Mouse (Mus musculus): ENCODE results near the gene Adrm1. TPM values are rescaled to one million over a fixed set of nuclear protein-coding genes. Genes with fewer than 3 reads are reported as not detected.

Gene Adrm1
- polyA plus RNA-seq, 1 experiment, result 92.1 TPM

DNA sequence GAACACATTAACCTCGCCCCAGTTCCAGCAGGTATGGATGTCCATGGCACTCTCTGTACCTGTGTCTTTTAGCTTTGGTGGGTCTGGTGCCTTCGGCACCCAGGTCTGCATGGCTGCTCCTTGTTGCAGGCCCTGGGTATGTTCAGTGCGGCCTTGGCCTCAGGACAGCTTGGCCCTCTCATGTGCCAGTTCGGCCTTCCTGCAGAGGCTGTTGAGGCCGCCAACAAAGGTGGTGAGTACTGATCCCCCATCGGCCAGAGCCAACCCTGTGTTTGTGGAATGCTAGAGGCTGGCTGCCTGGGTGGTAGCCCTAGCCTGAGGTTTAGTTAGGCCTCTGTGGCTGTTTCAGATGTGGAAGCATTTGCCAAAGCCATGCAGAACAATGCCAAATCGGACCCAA lies 4.4 kb downstream of the Adrm1 start:
- Histone ChIP-seq H3K4me3 (ENCODE audit: insufficient read depth, low read length) (no peak overlapping the region), H3K4me1 (ENCODE audit: control insufficient read depth, insufficient read depth, low read length) (peaks cover 11% of the 10 kb centered on the region), H3K27ac (ENCODE audit: insufficient read depth, low read length) (no peak overlapping the region)
- TF ChIP-seq CTCF (IDR thresholded peaks at IDR 0.05; ENCODE audit: extremely low read depth, insufficient read depth, low read length), result no peak
- TF ChIP-seq POLR2A (IDR thresholded peaks at IDR 0.05; ENCODE audit: extremely low read depth, insufficient read depth, low read length), result no peak

DNA sequence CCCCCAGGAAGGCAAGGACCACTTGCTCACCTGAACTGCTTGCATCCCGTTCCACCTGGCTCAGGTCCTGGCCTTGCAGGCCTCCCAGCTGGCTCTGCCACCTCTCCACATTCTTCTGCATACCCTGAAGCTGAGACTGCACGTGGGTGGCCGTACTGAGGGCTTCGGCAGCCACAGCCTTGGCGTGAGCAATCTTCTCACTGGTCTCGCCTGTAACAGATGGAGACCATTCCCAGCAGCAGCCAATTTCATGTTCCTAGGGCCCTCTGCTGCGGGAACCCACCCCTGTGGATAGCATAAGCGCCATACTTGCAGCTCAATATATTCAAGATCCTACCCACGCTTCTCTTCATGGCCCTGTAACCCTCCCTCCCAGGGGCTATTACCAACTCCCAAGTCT lies 10.3 kb downstream of the Adrm1 start:
- TF ChIP-seq POLR2A (IDR thresholded peaks at IDR 0.05; ENCODE audit: extremely low read depth, insufficient read depth, low read length) (no peak), CTCF (IDR thresholded peaks at IDR 0.05; ENCODE audit: extremely low read depth, insufficient read depth, low read length) (no peak)
- Histone ChIP-seq H3K4me1 (ENCODE audit: control insufficient read depth, insufficient read depth, low read length) (no peaks in the 10 kb centered on the region), H3K4me3 (ENCODE audit: insufficient read depth, low read length) (no peak overlapping the region), H3K27ac (ENCODE audit: insufficient read depth, low read length) (no peak overlapping the region)

DNA sequence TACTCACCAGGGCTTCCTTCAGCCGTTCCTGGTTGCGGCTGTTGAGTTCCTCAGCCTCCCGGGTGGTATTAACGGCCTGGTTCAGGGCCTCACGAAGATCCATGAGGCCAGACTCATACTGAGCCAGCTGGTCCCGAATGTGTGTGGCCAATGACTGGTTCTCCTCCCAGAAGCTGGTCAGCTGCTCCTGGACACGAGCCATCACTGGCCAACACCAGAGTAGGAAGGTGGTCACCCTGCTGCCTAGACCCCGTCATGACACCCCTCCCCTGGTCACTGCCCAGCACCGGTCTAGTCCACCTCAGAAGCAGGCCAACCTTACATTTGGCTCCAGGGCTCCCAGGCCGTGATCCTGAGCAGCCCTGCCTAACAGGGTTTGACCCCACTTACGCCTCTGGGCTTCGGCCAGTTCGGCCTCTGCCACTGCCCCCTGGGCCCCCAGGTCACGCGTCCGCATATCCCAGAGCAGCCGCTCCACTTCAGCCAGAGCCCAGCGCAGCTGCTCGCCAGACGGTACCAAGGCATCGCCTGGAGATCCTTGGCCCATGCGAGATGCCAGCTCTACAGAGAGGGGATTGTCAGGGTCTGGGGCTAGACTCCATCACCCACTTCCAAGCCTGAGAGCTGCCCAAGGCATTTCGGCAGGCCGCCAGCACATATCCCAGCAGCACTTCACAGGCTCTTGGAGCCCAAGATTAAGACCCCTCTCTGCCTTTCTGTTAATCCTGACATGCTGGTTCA lies 12.9 kb downstream of the Adrm1 start:
- no peak for TF ChIP-seq CTCF (IDR thresholded peaks at IDR 0.05; ENCODE audit: extremely low read depth, insufficient read depth, low read length)
- Histone ChIP-seq H3K27ac (ENCODE audit: insufficient read depth, low read length) (no peak overlapping the region), H3K4me3 (ENCODE audit: insufficient read depth, low read length) (no peak overlapping the region), H3K4me1 (ENCODE audit: control insufficient read depth, insufficient read depth, low read length) (peaks cover 3% of the 10 kb centered on the region; the same call in 1 of the 2 replicates)

DNA sequence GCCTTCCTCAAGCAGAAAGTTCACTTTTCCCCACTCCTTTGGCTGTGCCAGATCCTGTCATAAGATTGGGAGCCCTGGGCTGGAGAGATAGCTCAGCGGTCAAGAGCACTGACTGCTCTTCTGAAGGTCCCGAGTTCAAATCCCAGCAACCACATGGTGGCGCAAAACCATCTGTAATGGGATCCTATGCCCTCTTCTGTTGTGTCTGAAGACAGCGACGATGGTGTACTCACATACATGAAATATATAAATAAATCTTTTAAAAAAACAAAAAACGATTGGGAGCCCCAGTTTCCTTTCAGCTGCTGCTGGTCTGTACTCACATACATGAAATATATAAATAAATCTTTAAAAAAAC lies 13.4 kb downstream of the Adrm1 start:
- H3K4me1 ChIP-seq (ENCODE audit: control insufficient read depth, insufficient read depth, low read length), result peaks cover 3% of the 10 kb centered on the region; the same call in 1 of the 2 replicates
- no peak overlapping the region for H3K4me3 ChIP-seq (ENCODE audit: insufficient read depth, low read length)
- no peak overlapping the region for H3K27ac ChIP-seq (ENCODE audit: insufficient read depth, low read length)
- TF ChIP-seq POLR2A (IDR thresholded peaks at IDR 0.05; ENCODE audit: extremely low read depth, insufficient read depth, low read length) (no peak), CTCF (IDR thresholded peaks at IDR 0.05; ENCODE audit: extremely low read depth, insufficient read depth, low read length) (no peak)

DNA sequence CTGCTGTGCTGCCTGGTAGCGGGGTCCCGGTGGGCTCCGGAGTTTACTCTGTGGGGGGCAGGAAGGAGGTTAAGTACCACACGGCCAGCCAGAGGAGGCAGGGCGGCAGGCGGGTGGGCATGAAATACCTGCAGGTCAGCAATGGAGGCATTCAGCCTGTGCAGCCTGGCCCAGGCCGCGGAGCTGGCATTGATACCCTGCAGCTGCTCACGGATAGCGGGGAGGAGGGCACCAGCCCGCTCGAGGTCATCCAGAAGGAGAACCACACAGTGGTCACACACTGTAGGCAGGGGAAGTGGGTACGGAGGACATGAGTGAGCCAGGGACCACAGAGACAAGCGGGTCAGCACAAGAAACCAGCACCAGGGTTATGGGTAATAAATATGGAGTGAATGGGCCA lies 14.4 kb downstream of the Adrm1 start:
- Histone ChIP-seq H3K27ac (ENCODE audit: insufficient read depth, low read length) (no peak overlapping the region), H3K4me3 (ENCODE audit: insufficient read depth, low read length) (no peak overlapping the region), H3K4me1 (ENCODE audit: control insufficient read depth, insufficient read depth, low read length) (peaks cover 3% of the 10 kb centered on the region; the same call in 1 of the 2 replicates)
- no peak for TF ChIP-seq CTCF (IDR thresholded peaks at IDR 0.05; ENCODE audit: extremely low read depth, insufficient read depth, low read length)
- no peak for TF ChIP-seq POLR2A (IDR thresholded peaks at IDR 0.05; ENCODE audit: extremely low read depth, insufficient read depth, low read length)

DNA sequence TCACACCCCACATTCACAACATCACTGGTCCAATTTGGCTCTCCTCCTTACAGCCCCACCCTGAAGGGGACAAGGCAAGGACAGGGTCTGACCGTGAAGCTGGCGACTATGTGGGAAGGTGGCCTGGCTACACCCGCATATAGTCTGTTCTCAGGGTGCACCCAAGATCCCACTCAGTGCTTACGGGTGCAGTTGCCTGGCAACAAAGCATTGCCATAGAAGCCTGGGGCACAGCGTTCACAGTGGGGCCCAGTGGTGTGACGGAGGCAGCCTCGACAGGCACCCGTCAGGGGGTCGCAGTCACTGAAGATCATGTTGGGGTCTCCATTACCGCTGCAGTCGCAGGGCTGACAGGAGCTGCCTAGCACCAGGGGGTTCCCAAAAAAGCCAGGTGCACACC lies 16.1 kb downstream of the Adrm1 start:
- H3K4me3 ChIP-seq (ENCODE audit: insufficient read depth, low read length), result no peak overlapping the region
- H3K27ac ChIP-seq (ENCODE audit: insufficient read depth, low read length), result no peak overlapping the region
- TF ChIP-seq POLR2A (IDR thresholded peaks at IDR 0.05; ENCODE audit: extremely low read depth, insufficient read depth, low read length), result no peak; the same call in 1 of the 2 replicates
- no peak for TF ChIP-seq CTCF (IDR thresholded peaks at IDR 0.05; ENCODE audit: extremely low read depth, insufficient read depth, low read length)
- peaks cover 3% of the 10 kb centered on the region; the same call in 1 of the 2 replicates for H3K4me1 ChIP-seq (ENCODE audit: control insufficient read depth, insufficient read depth, low read length)

DNA sequence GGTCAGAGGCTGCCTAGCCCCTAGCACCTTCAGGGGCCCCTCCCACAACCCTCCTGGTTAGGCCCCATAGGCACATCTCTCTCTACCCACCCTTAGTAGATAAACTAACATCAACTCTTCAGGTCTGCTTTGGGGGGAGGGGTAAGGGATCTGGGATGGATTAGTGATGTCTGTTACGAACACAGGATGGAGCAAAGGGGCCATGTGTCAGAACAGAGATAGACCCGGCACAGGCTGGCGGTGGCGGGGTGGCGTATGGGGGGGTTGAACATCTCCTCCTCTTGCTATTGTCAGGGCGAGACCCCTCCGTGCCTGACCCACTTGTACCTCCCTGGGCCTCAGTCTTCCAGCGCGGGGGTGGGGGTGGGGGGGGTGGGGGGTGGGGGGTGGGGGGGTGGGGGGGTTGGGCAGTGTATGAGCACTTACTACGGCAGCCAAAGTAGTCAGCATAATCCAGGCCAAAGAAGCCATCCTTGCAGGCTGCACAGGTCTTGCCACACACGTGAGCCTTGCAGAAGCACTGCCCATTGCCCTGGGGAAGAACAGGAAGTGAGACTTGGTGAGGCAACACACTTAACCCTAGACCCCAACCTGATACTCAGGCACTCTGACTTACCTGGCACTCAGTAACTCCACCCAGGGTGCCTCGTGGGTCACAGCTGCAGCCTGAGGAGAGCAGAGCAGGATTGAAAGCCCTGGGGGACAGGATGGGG lies 25.5 kb downstream of the Adrm1 start:
- TF ChIP-seq POLR2A (IDR thresholded peaks at IDR 0.05; ENCODE audit: extremely low read depth, insufficient read depth, low read length) (no peak), CTCF (IDR thresholded peaks at IDR 0.05; ENCODE audit: extremely low read depth, insufficient read depth, low read length) (no peak)
- H3K4me3 ChIP-seq (ENCODE audit: insufficient read depth, low read length), result no peak overlapping the region
- H3K27ac ChIP-seq (ENCODE audit: insufficient read depth, low read length), result no peak overlapping the region
- H3K4me1 ChIP-seq (ENCODE audit: control insufficient read depth, insufficient read depth, low read length), result no peaks in the 10 kb centered on the region

DNA sequence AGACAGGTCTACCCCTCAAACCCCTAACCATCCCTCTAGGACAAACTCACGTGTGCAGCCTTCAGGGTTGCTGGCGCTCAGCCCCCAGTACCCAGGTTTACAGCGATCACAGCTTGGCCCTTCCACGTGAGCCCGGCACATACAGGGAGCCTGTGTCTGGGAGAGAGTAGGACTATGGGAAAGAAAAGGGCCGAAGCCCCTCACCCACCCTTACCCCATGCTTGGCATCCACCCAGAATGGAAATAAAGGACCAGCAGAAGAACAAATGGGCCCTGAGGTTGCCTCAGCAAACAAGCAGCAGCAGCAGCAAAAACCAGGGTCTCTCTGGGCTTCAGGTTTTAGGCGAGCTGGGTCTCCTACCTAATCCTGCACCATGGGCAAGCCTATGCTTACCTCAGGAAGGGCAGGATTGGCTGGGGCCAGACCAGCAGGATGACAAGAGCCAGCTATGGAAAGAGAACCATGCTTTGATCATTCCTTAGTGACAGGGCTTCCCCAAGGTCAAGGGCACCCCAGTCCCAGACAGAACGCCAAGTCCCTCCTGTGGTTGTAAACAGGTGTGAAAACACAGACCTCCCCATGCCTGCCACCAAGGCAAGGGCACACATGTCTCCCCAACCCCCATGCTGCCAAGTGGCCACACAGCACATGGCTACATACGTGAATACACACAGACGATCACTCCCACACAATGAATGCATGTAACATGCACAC lies 26.2 kb downstream of the Adrm1 start:
- TF ChIP-seq POLR2A (IDR thresholded peaks at IDR 0.05; ENCODE audit: extremely low read depth, insufficient read depth, low read length), result no peak
- Histone ChIP-seq H3K27ac (ENCODE audit: insufficient read depth, low read length) (no peak overlapping the region), H3K4me1 (ENCODE audit: control insufficient read depth, insufficient read depth, low read length) (no peaks in the 10 kb centered on the region), H3K4me3 (ENCODE audit: insufficient read depth, low read length) (no peak overlapping the region)

DNA sequence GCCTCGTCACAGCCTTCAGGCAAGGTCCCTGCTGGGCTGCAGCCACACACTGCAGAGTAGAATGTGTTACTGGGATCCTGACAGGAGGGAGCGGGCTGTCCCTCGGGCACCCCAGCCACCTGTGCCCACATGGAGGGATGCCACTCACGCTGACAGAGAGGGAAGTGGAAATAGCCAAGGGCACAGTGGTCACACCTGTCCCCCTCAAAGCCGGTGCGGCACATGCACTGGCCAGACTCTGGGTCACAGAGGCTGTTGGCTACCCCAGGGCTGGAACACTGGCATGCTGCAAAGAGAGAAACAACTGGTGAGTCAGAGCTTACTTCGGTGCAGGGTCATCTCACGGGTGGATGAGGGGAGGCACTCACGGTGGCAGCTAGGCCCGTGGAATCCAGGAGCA lies 27.5 kb downstream of the Adrm1 start:
- H3K4me1 ChIP-seq (ENCODE audit: control insufficient read depth, insufficient read depth, low read length), result no peaks in the 10 kb centered on the region
- no peak overlapping the region for H3K27ac ChIP-seq (ENCODE audit: insufficient read depth, low read length)
- no peak overlapping the region for H3K4me3 ChIP-seq (ENCODE audit: insufficient read depth, low read length)
- TF ChIP-seq POLR2A (IDR thresholded peaks at IDR 0.05; ENCODE audit: extremely low read depth, insufficient read depth, low read length) (no peak), CTCF (IDR thresholded peaks at IDR 0.05; ENCODE audit: extremely low read depth, insufficient read depth, low read length) (no peak)
